Mouse (Mus musculus) Patski (cell line): Measurements from ENCODE around the gene Vps37c. TPM values are rescaled to one million over a fixed set of nuclear protein-coding genes. Genes with fewer than 3 reads are reported as not detected.
A peak's percentile ranks its signal among the peaks of the same experiment; 100 is the strongest.

ENCODE experiments used
- ATAC-seq: fragments of 100-300 bp; one replicate; pipeline ENCODE4 v1.8.0; 2021
- CTCF ChIA-PET: fragments of 350-600 bp; sonication (Branson Sonifier 250); formaldehyde crosslinking; loops from one replicate; lab custom pipeline; 2022; ENCODE audit warnings: inconsistent platforms; lab: Charles Lee
- POLR2A ChIA-PET: fragments of 350-600 bp; sonication (Branson Sonifier 250); formaldehyde crosslinking; loops from one replicate; lab custom pipeline; 2022; ENCODE audit warnings: antibody characterized with exemption, inconsistent platforms; lab: Charles Lee
- DNase-seq: peaks from one replicate; pipeline ENCODE4 v3.0.0-alpha.2; 2011; ENCODE audit warnings: low read depth, low spot score
- H3K27me3 ChIP-seq: fragments of 371-371 bp; one replicate; pipeline ENCODE4 v1.5.1; 2021
- CTCF ChIP-seq: fragments of 100-300 bp; IDR thresholded peaks from one replicate; pipeline ENCODE4 v1.5.1; 2021
- in situ Hi-C: fragments of 300-500 bp; cut with MboI; formaldehyde crosslinking; loops from 3 replicates; pipeline ENCODE4 v1.11.1; 2018; ENCODE audit warnings: low pct_unique_long_range_greater_than_20kb, mixed read lengths
- polyA plus RNA-seq: library from polyadenylated mRNA; unstranded; gene quantifications from one replicate; pipeline ENCODE4 v1.2.3, GENCODE M21; 2021

Vps37c gene
- polyA plus RNA-seq: 52.9 TPM

GRCm38 (mm10) chr19:10688537-10689352 is at the start of gene Vps37c:
Gene Vps37c, plus strand, starts transcription at chr19:10688735.
- in situ Hi-C loops: no loop called here
- no peak for TF ChIP-seq CTCF
- DNase-seq: peak; percentile 71
- peak; percentile 70 for ATAC-seq
- CTCF ChIA-PET: interaction anchor here (1.3 to 16.3 kb wide), 2 partner anchors 10 to 21 kb away, joined by 5 to 229 read pairs; partner anchors contain the start of gene Pga5
- no peaks in the 10 kb centered on the region for H3K27me3 ChIP-seq
- POLR2A ChIA-PET: interaction anchor here (1.5 to 1.6 kb wide), 2 partner anchors 17 to 21 kb away, joined by 3 to 5 read pairs; no protein-coding TSS in a partner anchor

- ChIA-PET CTCF (no interaction called here), POLR2A (no interaction called here)
- in situ Hi-C loops: no loop called here
- TF ChIP-seq CTCF: no peak
- H3K27me3 ChIP-seq: no peaks in the 10 kb centered on the region
- no peak for DNase-seq
- no peak for ATAC-seq
Observed at GRCm38 (mm10) chr19:10640080-10640479, 48.5 kb upstream of the Vps37c start.

GRCm38 (mm10) chr19:10640589-10641378 is 47.8 kb upstream of the Vps37c start:
- in situ Hi-C loops: no loop called here
- CTCF ChIA-PET: no interaction called here
- H3K27me3 ChIP-seq: no peaks in the 10 kb centered on the region
- ATAC-seq: no peak
- no peak for TF ChIP-seq CTCF
- POLR2A ChIA-PET: interaction anchor here (1.1 kb wide), 1 partner anchor 10 kb away, joined by 4 read pairs; no protein-coding TSS in a partner anchor
- no peak for DNase-seq

- ATAC-seq (no peak), DNase-seq (no peak)
- no peaks in the 10 kb centered on the region for H3K27me3 ChIP-seq
- TF ChIP-seq CTCF: no peak
- CTCF ChIA-PET: interaction anchor here (0.7 kb wide), 1 partner anchor 28 kb away, joined by 3 read pairs; no protein-coding TSS in a partner anchor
- POLR2A ChIA-PET: interaction anchor here (0.6 kb wide), 1 partner anchor 334 kb away, joined by 4 read pairs; no protein-coding TSS in a partner anchor
- in situ Hi-C loops: no loop called here
Observed at GRCm38 (mm10) chr19:10645616-10646015, 42.9 kb upstream of the Vps37c start.

- ATAC-seq (no peak), DNase-seq (no peak)
- in situ Hi-C loops: no loop called here
- ChIA-PET POLR2A (no interaction called here), CTCF (no interaction called here)
- no peaks in the 10 kb centered on the region for H3K27me3 ChIP-seq
- no peak for TF ChIP-seq CTCF
Observed at GRCm38 (mm10) chr19:10648156-10648555, 40.4 kb upstream of the Vps37c start.

- ChIA-PET POLR2A (interaction anchor here (0.6 kb wide), 1 partner anchor 12 kb away, joined by 3 read pairs; no protein-coding TSS in a partner anchor), CTCF (interaction anchor here (1.4 kb wide), 1 partner anchor 21 kb away, joined by 3 read pairs; no protein-coding TSS in a partner anchor)
- TF ChIP-seq CTCF: no peak
- DNase-seq (no peak), ATAC-seq (no peak)
- in situ Hi-C loops: no loop called here
- no peaks in the 10 kb centered on the region for H3K27me3 ChIP-seq
Observed at GRCm38 (mm10) chr19:10656058-10656457, 32.5 kb upstream of the Vps37c start.

GRCm38 (mm10) chr19:10657742-10658141 is 30.8 kb upstream of the Vps37c start:
- no peak for ATAC-seq
- H3K27me3 ChIP-seq: no peaks in the 10 kb centered on the region
- DNase-seq: no peak
- CTCF ChIA-PET: no interaction called here
- POLR2A ChIA-PET: interaction anchor here (0.7 kb wide), 1 partner anchor 95 kb away, joined by 3 read pairs; no protein-coding TSS in a partner anchor
- no peak for TF ChIP-seq CTCF
- in situ Hi-C loops: no loop called here

- CTCF ChIA-PET: no interaction called here
- no peak for TF ChIP-seq CTCF
- no peak for ATAC-seq
Observed at GRCm38 (mm10) chr19:10658406-10658805, 30.1 kb upstream of the Vps37c start.

GRCm38 (mm10) chr19:10661373-10661772 is 27.2 kb upstream of the Vps37c start:
- ATAC-seq: no peak
- no peak for DNase-seq
- CTCF ChIA-PET: interaction anchor here (1.1 to 1.2 kb wide), 3 partner anchors 11 to 49 kb away, joined by 3 to 4 read pairs (median 4); no protein-coding TSS in a partner anchor
- POLR2A ChIA-PET: no interaction called here
- no peaks in the 10 kb centered on the region for H3K27me3 ChIP-seq
- in situ Hi-C loops: no loop called here
- TF ChIP-seq CTCF: no peak

More at GRCm38 (mm10) chr19:10658406-10658805, 30.1 kb upstream of the Vps37c start:
- POLR2A ChIA-PET: no interaction called here
- DNase-seq: no peak
- in situ Hi-C loops: no loop called here
- no peaks in the 10 kb centered on the region for H3K27me3 ChIP-seq

GRCm38 (mm10) chr19:10661919-10662318 is 26.6 kb upstream of the Vps37c start:
- ATAC-seq (no peak), DNase-seq (no peak)
- TF ChIP-seq CTCF: no peak
- in situ Hi-C loops: no loop called here
- POLR2A ChIA-PET: no interaction called here
- CTCF ChIA-PET: interaction anchor here (1.1 to 1.2 kb wide), 3 partner anchors 10 to 48 kb away, joined by 3 to 4 read pairs (median 4); no protein-coding TSS in a partner anchor
- no peaks in the 10 kb centered on the region for H3K27me3 ChIP-seq
